Mouse (Mus musculus) megakaryocyte progenitor cell, adult 5-6 weeks (primary cell): ENCODE data around the gene Nrap. TPM values are rescaled to one million over a fixed set of nuclear protein-coding genes. Genes with fewer than 3 reads are reported as not detected.

ENCODE experiments used
- total RNA-seq, 2 experiments: library from RNA; stranded (forward) in 1 of 2; stranded (reverse) in 1 of 2; fragments of 157-497, 149-512 nt in 1 of 2; fragments of 200-1000 nt in 1 of 2; gene quantifications; 2 replicates each; pipeline versions ENCODE4 v1.2.3 to v1.2.4; 2015 to 2017

Gene Nrap
- total RNA-seq, 2 experiments from 2014 or later: 0.39 to 0.46 TPM

Other genes starting within 250 kb of the Nrap start
- not detected in 2 replicates for gene Habp2, start 102.9 kb downstream of the Nrap start, total RNA-seq (2015)
- gene Habp2, start 102.9 kb downstream of the Nrap start, total RNA-seq (2017): not detected in 2 replicates
- gene Casp7, start 7.1 kb upstream of the Nrap start, total RNA-seq (2015): 65.7 and 71.0 TPM in 2 replicates
- gene Casp7, start 7.1 kb upstream of the Nrap start, total RNA-seq (2017): 48.4 and 53.7 TPM in 2 replicates
- gene Plekhs1, start 71.6 kb upstream of the Nrap start, total RNA-seq (2015): not detected in 2 replicates
- not detected in 2 replicates for gene Plekhs1, start 71.6 kb upstream of the Nrap start, total RNA-seq (2017)
- 31.1 and 37.3 TPM in 2 replicates for gene Dclre1a, start 158.2 kb upstream of the Nrap start, total RNA-seq (2015)
- gene Dclre1a, start 158.2 kb upstream of the Nrap start, total RNA-seq (2017): 21.2 and 25.6 TPM in 2 replicates
- 11.1 and 11.9 TPM in 2 replicates for gene Nhlrc2, start 158.2 kb upstream of the Nrap start, total RNA-seq (2015)
- 15.7 TPM in 2 replicates for gene Nhlrc2, start 158.2 kb upstream of the Nrap start, total RNA-seq (2017)